Mouse (Mus musculus): ENCODE results near the gene Nova1. TPM values are rescaled to one million over a fixed set of nuclear protein-coding genes. Genes with fewer than 3 reads are reported as not detected.

The Nova1 gene
- polyA plus RNA-seq, 1 experiment from 2014 or later: 5.0 TPM

- no peak for TF ChIP-seq CTCF (IDR thresholded peaks at IDR 0.05)
- H3K27me3 ChIP-seq: no peaks in the 10 kb centered on the region
- ChIA-PET CTCF (no interaction called here), POLR2A (no interaction called here)
- no peak for ATAC-seq
- in situ Hi-C loops (cut with MboI; ENCODE audit: low pct_unique_long_range_greater_than_20kb): no loop called here
- no peak for DNase-seq (ENCODE audit: low read depth, low spot score)
Measured at GRCm38 (mm10) chr12:46676341-46676740, 142.4 kb downstream of the Nova1 start.

DNA sequence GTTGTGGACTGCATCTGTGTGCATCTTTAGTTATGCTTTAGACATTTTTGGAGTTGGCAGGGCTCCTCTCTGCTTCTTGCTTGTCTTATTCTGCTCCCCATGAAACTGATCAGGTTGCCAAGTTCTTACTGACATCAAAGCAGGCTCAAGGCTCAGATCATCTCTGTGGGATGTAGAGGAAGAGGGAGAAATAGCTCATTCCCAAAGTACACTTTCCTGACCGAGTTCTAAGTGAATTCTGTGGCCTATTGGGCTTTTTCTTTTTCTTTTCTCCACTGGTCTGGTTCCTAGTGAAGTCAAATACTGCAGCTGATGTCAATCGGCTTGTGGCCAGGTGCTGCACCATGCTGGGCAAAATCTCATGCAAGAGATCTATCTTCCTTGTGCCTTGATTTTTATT, 152.0 kb downstream of the Nova1 start:
- H3K27me3 ChIP-seq: peaks cover 6% of the 10 kb centered on the region
- TF ChIP-seq CTCF (IDR thresholded peaks at IDR 0.05): no peak
- in situ Hi-C loops (cut with MboI; ENCODE audit: low pct_unique_long_range_greater_than_20kb): no loop called here
- CTCF ChIA-PET: no interaction called here
- ATAC-seq (no peak), DNase-seq (ENCODE audit: low read depth, low spot score) (no peak)
- POLR2A ChIA-PET: no interaction called here

- no peaks in the 10 kb centered on the region for H3K27me3 ChIP-seq
- DNase-seq (ENCODE audit: low read depth, low spot score) (no peak), ATAC-seq (no peak)
- CTCF ChIA-PET: no interaction called here
- POLR2A ChIA-PET: no interaction called here
- TF ChIP-seq CTCF (IDR thresholded peaks at IDR 0.05): no peak
- in situ Hi-C loops (cut with MboI; ENCODE audit: low pct_unique_long_range_greater_than_20kb): no loop called here
Measured at GRCm38 (mm10) chr12:46646139-46646611, 172.6 kb downstream of the Nova1 start.

GRCm38 (mm10) chr12:46645365-46645962, 173.3 kb downstream of the Nova1 start:
- no peak for ATAC-seq
- H3K27me3 ChIP-seq: no peaks in the 10 kb centered on the region
- ChIA-PET CTCF (no interaction called here), POLR2A (no interaction called here)
- in situ Hi-C loops (cut with MboI; ENCODE audit: low pct_unique_long_range_greater_than_20kb): no loop called here
- no peak for TF ChIP-seq CTCF (IDR thresholded peaks at IDR 0.05)
- DNase-seq (ENCODE audit: low read depth, low spot score): no peak

All from Patski (cell line).